ENCODE assay signal across 17 mouse cellular contexts in genomic region chr9:95639919-95640318, GRCm38 (mm10). TPM values are rescaled to one million over a fixed set of nuclear protein-coding genes. Genes with fewer than 3 reads are reported as not detected.
"Had no signal": no experiment of that assay in that cellular context is flagged by ENCODE, and none has a peak within 500 bp of the region (broad histone marks: within the 10 kb centered on the region; RNA-seq: fewer than 3 reads in every experiment).

No protein-coding gene starts in this region.

- H3K4me1 ChIP-seq: liver, embryonic 15.5 days had no signal

- H3K27me3 ChIP-seq: midbrain, embryonic 15.5 days had no signal

- H3K4me2 ChIP-seq: liver, embryonic 11.5 days; liver, embryonic 15.5 days; lung, embryonic 14.5 days; midbrain, embryonic 11.5 days; midbrain, embryonic 15.5 days; neural tube, embryonic 13.5 days; stomach, embryonic 15.5 days had no signal

- H3K9me3 ChIP-seq: limb, embryonic 10.5 days; liver, embryonic 15.5 days; midbrain, embryonic 15.5 days; neural tube, embryonic 13.5 days; stomach, embryonic 15.5 days had no signal

- H3K36me3 ChIP-seq: limb, embryonic 10.5 days; liver, embryonic 15.5 days; midbrain, embryonic 15.5 days; neural tube, embryonic 13.5 days; stomach, embryonic 15.5 days had no signal

- H3K9ac ChIP-seq: liver, embryonic 15.5 days; lung, embryonic 14.5 days; midbrain, embryonic 15.5 days; neural tube, embryonic 13.5 days; stomach, embryonic 15.5 days had no signal

- DNase-seq: kidney, postnatal 25 days; lung, embryonic 14.5 days; retina, postnatal 1 day; right cerebral cortex, postnatal 4 days; thymus, adult 2 months; thymus, postnatal 25 days had no signal

- ATAC-seq: midbrain, embryonic 15.5 days had no signal

- H3K4me3 ChIP-seq: left cerebral cortex, adult 2 months; limb, embryonic 10.5 days; liver, embryonic 15.5 days; megakaryocyte, embryonic 14.5 days; midbrain, embryonic 15.5 days; neural tube, embryonic 13.5 days; stomach, embryonic 15.5 days had no signal

- H3K27ac ChIP-seq: left cerebral cortex, adult 2 months; liver, embryonic 15.5 days; macrophage; midbrain, embryonic 15.5 days; neural tube, embryonic 13.5 days; stomach, embryonic 15.5 days had no signal

RNA-seq across cellular contexts. Expression of gene Pcolce2, which starts 2.5 kb away (rescaled TPM):
- total RNA-seq: monocyte, adult 5-6 weeks had no signal
